Mouse (Mus musculus) thymus, postnatal 25 days (tissue): Measurements from ENCODE around the gene Carhsp1.

ENCODE experiments used
- DNase-seq: peaks from one replicate; pipeline ENCODE4 v3.0.0; 2022

Carhsp1 gene

GRCm38 (mm10) chr16:8671551-8672349 lies at the start of gene Carhsp1:
TSS of gene Carhsp1 (minus strand) at chr16:8672155.
- DNase-seq, result peak; percentile 97

GRCm38 (mm10) chr16:8720447-8720846 lies 48.5 kb upstream of the Carhsp1 start:
- DNase-seq, result no peak

- no peak for DNase-seq
Measured at GRCm38 (mm10) chr16:8717744-8718143, 45.8 kb upstream of the Carhsp1 start.

- DNase-seq, result no peak
Measured at GRCm38 (mm10) chr16:8716300-8716699, 44.3 kb upstream of the Carhsp1 start.

GRCm38 (mm10) chr16:8715513-8716080 lies 43.6 kb upstream of the Carhsp1 start:
- DNase-seq, result no peak

- DNase-seq, result no peak
Measured at GRCm38 (mm10) chr16:8714851-8715250, 42.9 kb upstream of the Carhsp1 start.

- no peak for DNase-seq
Measured at GRCm38 (mm10) chr16:8711998-8712397, 40.0 kb upstream of the Carhsp1 start.

- DNase-seq, result no peak
Measured at GRCm38 (mm10) chr16:8700586-8700985, 28.6 kb upstream of the Carhsp1 start.

- DNase-seq, result no peak
Measured at GRCm38 (mm10) chr16:8699556-8699955, 27.6 kb upstream of the Carhsp1 start.

GRCm38 (mm10) chr16:8691206-8691605 lies 19.3 kb upstream of the Carhsp1 start:
- DNase-seq, result no peak

- DNase-seq, result no peak
Measured at GRCm38 (mm10) chr16:8689979-8690656, 18.2 kb upstream of the Carhsp1 start.

- DNase-seq, result no peak
Measured at GRCm38 (mm10) chr16:8687559-8688112, 15.7 kb upstream of the Carhsp1 start.

GRCm38 (mm10) chr16:8686871-8687535 lies 15.0 kb upstream of the Carhsp1 start:
- DNase-seq, result no peak

GRCm38 (mm10) chr16:8686121-8686870 lies 14.3 kb upstream of the Carhsp1 start:
- peak; percentile 81 for DNase-seq

- DNase-seq, result no peak
Measured at GRCm38 (mm10) chr16:8685087-8685486, 13.1 kb upstream of the Carhsp1 start.

- DNase-seq, result no peak
Measured at GRCm38 (mm10) chr16:8680470-8680869, 8.5 kb upstream of the Carhsp1 start, which contains the start of gene Gm5767. TSS of gene Gm5767 (plus strand) at chr16:8680770.

GRCm38 (mm10) chr16:8679780-8680179 lies 7.8 kb upstream of the Carhsp1 start:
- DNase-seq, result no peak

- DNase-seq, result no peak
Measured at GRCm38 (mm10) chr16:8678676-8679075, 6.7 kb upstream of the Carhsp1 start.

- no peak for DNase-seq
Measured at GRCm38 (mm10) chr16:8678035-8678434, 6.1 kb upstream of the Carhsp1 start.

GRCm38 (mm10) chr16:8676800-8677199 lies 4.8 kb upstream of the Carhsp1 start:
- peak; percentile 63 for DNase-seq

- no peak for DNase-seq
Measured at GRCm38 (mm10) chr16:8676228-8676627, 4.3 kb upstream of the Carhsp1 start.

- no peak for DNase-seq
Measured at GRCm38 (mm10) chr16:8675559-8675958, 3.6 kb upstream of the Carhsp1 start.
